Mouse (Mus musculus): Measurements from ENCODE around the gene H2-T22.

H2-T22 gene

GRCm38 (mm10) chr17:35998545-35999305 lies 43.8 kb downstream of the H2-T22 start:
- DNase-seq (ENCODE audit: low spot score) = no peak

GRCm38 (mm10) chr17:35997713-35998510 lies 44.6 kb downstream of the H2-T22 start:
- DNase-seq (ENCODE audit: low spot score) = no peak

- DNase-seq (ENCODE audit: low spot score) = peak; percentile 99
Observed at GRCm38 (mm10) chr17:35996949-35997348, 45.6 kb downstream of the H2-T22 start.

- peak; percentile 43 for DNase-seq (ENCODE audit: low spot score)
Observed at GRCm38 (mm10) chr17:35994879-35995240, 47.7 kb downstream of the H2-T22 start.

GRCm38 (mm10) chr17:35994175-35994878 lies 48.2 kb downstream of the H2-T22 start:
- DNase-seq (ENCODE audit: low spot score) = peak; percentile 91

- peak; percentile 91 for DNase-seq (ENCODE audit: low spot score)
Observed at GRCm38 (mm10) chr17:35993675-35994074, 48.9 kb downstream of the H2-T22 start.

- no peak for DNase-seq (ENCODE audit: low spot score)
Observed at GRCm38 (mm10) chr17:35991781-35992180, 50.8 kb downstream of the H2-T22 start.

All from embryo, embryonic 10.5 days (tissue).